Mouse (Mus musculus) kidney, embryonic 16.5 days (tissue): Measurements from ENCODE around the gene Cacna1a. TPM values are rescaled to one million over a fixed set of nuclear protein-coding genes. Genes with fewer than 3 reads are reported as not detected.

Experiments
- ATAC-seq: fragments of 200-750 bp; cut with Nextera tagmentation; 2 replicates; pipeline ENCODE4 v1.8.0; 2017; ENCODE audit warnings: moderate TSS enrichment; ENCODE audit not compliant: low FRiP score, low TSS enrichment
- H3K27ac ChIP-seq: fragments of 300-500 bp; sonication (generic); 2 replicates; pipeline ENCODE4 v1.5.1; 2014; ENCODE audit warnings: low read length
- H3K27me3 ChIP-seq: fragments of 300-500 bp; sonication (generic); 2 replicates; pipeline ENCODE4 v1.6.1; 2014; ENCODE audit warnings: low read length, control low read depth, mixed read lengths; ENCODE audit not compliant: insufficient read depth
- H3K36me3 ChIP-seq: fragments of 300-500 bp; sonication (generic); 2 replicates; pipeline ENCODE4 v1.6.1; 2014; ENCODE audit warnings: low read length, control low read depth, mixed read lengths; ENCODE audit not compliant: insufficient read depth
- H3K4me1 ChIP-seq: fragments of 300-500 bp; sonication (generic); 2 replicates; pipeline ENCODE4 v1.6.1; 2014; ENCODE audit warnings: low read length, control low read depth, mixed read lengths; ENCODE audit not compliant: insufficient read depth
- H3K4me2 ChIP-seq: fragments of 300-500 bp; sonication (generic); replicated peaks from 2 replicates; pipeline ENCODE4 v1.6.1; 2014; ENCODE audit warnings: low read depth, low read length
- H3K4me3 ChIP-seq: fragments of 300-500 bp; sonication (generic); 2 replicates; pipeline ENCODE4 v1.5.1; 2014; ENCODE audit warnings: mild to moderate bottlenecking, low read length
- H3K9ac ChIP-seq: fragments of 300-500 bp; sonication (generic); replicated peaks from 2 replicates; pipeline ENCODE4 v1.6.1; 2014; ENCODE audit warnings: low read length
- H3K9me3 ChIP-seq: fragments of 300-500 bp; sonication (generic); 2 replicates; pipeline ENCODE4 v1.6.1; 2016; ENCODE audit warnings: low read length, control low read depth
- WGBS: fragments of 180-500 bp; shearing (Covaris S2); extraction: QIAGEN DNeasy Blood & Tissue Kit; methylation state at CpG from one replicate; pipeline ENCODE4 v1.1.7; 2014; 5-methylcytosine and 5-hydroxymethylcytosine counted together
- polyA plus RNA-seq: library from polyadenylated mRNA; unstranded; fragments of >200 nt; fragmentation: Nextera tagmentation; extraction: Ambion mirVana; gene quantifications from 2 replicates; pipeline ENCODE4 v1.2.1, GENCODE M21; 2015

The Cacna1a gene
- polyA plus RNA-seq, 1 experiment from 2014 or later = 2.0 TPM

DNA sequence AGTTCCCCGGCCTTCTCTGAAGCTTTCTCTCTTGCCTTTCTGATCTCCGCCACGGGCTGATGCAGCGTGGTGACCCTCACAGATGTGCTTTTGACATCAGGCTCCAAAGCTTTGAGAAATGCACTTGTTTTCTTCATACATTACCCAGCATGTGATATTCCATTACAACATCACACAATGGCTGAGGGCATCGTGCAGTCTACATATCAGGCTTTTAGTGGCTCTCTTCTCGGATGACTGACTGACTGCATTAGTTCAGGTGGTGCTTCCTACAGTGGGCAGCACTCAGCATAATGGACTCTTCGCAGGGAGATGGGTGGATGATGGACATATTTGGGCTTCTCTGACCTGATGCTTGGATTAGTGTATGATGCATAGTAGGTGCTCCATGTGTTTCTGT, 37.8 kb downstream of the Cacna1a start:
- no peak overlapping the region for H3K27ac ChIP-seq
- no peaks in the 10 kb centered on the region for H3K27me3 ChIP-seq
- H3K4me1 ChIP-seq = no peaks in the 10 kb centered on the region
- H3K9me3 ChIP-seq = no peaks in the 10 kb centered on the region
- no peaks in the 10 kb centered on the region for H3K36me3 ChIP-seq
- H3K4me3 ChIP-seq = no peak overlapping the region
- ATAC-seq = no peak
- no peak overlapping the region for H3K4me2 ChIP-seq
- 88% methylated on average over 7 of the region's 7 CpGs for WGBS
- no peak overlapping the region for H3K9ac ChIP-seq

DNA sequence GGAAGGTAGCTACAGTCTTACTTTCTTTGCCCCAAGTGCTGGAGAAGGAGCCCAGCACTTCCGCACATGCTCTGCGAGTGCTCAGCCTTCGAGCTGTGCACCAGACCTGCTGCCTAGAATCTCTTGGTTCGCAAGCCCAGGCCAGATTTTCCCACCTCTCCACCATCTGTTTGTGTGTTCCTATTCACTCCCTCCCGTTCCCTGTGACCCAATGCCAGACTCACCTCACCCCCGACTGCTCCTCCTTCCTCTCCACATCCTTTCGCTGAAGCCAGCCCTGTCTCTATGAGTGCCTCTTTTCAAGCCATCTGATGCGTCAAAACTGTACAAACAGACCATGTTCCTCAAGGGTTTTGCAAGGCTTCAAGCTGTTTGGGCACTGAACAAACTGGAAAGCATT, 38.3 kb downstream of the Cacna1a start:
- H3K36me3 ChIP-seq = no peaks in the 10 kb centered on the region
- no peak overlapping the region for H3K27ac ChIP-seq
- no peak overlapping the region for H3K9ac ChIP-seq
- no peak overlapping the region for H3K4me3 ChIP-seq
- H3K4me1 ChIP-seq = no peaks in the 10 kb centered on the region
- 88% methylated on average over 8 of the region's 8 CpGs for WGBS
- H3K9me3 ChIP-seq = no peaks in the 10 kb centered on the region
- H3K27me3 ChIP-seq = no peaks in the 10 kb centered on the region
- H3K4me2 ChIP-seq = no peak overlapping the region
- ATAC-seq = no peak

DNA sequence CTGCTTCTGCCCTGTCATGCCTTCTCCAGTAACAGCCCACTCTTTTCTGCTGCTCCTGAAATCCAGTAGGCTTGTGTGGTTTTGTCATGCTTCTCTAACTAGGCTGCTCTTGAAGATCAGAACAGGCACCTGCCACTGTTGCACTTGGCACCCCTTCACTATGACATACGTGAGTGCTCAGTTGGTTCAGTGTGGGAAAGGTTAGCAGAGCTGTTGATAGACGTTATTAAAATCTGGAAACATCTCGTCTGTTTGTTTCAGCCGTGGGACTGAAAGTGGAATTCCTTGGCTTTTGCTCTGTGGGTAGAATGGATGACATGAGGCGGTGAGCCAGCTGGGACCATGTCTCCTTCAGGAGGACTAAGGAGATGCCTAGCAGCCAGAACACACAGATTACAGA, 39.8 kb downstream of the Cacna1a start:
- no peaks in the 10 kb centered on the region for H3K4me1 ChIP-seq
- no peak overlapping the region for H3K27ac ChIP-seq
- no peak overlapping the region for H3K4me3 ChIP-seq
- no peak for ATAC-seq
- no peak overlapping the region for H3K4me2 ChIP-seq
- WGBS = 79% methylated on average over 5 of the region's 5 CpGs
- no peaks in the 10 kb centered on the region for H3K9me3 ChIP-seq
- no peak overlapping the region for H3K9ac ChIP-seq
- no peaks in the 10 kb centered on the region for H3K27me3 ChIP-seq
- no peaks in the 10 kb centered on the region for H3K36me3 ChIP-seq

GRCm38 (mm10) chr8:84429014-84429413, 40.8 kb downstream of the Cacna1a start:
- 41% methylated on average over 4 of the region's 4 CpGs for WGBS
- ATAC-seq = no peak

GRCm38 (mm10) chr8:84429492-84429891, 41.3 kb downstream of the Cacna1a start:
- Histone ChIP-seq H3K9ac (no peak overlapping the region), H3K4me1 (no peaks in the 10 kb centered on the region), H3K36me3 (no peaks in the 10 kb centered on the region), H3K27ac (no peak overlapping the region), H3K9me3 (no peaks in the 10 kb centered on the region), H3K27me3 (no peaks in the 10 kb centered on the region), H3K4me3 (no peak overlapping the region), H3K4me2 (no peak overlapping the region)
- no peak for ATAC-seq
- 38% methylated on average over 5 of the region's 5 CpGs for WGBS

More at GRCm38 (mm10) chr8:84429014-84429413, 40.8 kb downstream of the Cacna1a start:
- H3K9me3 ChIP-seq = no peaks in the 10 kb centered on the region
- H3K36me3 ChIP-seq = no peaks in the 10 kb centered on the region
- no peak overlapping the region for H3K4me3 ChIP-seq
- no peak overlapping the region for H3K4me2 ChIP-seq
- no peaks in the 10 kb centered on the region for H3K4me1 ChIP-seq
- no peak overlapping the region for H3K27ac ChIP-seq
- H3K27me3 ChIP-seq = no peaks in the 10 kb centered on the region
- H3K9ac ChIP-seq = no peak overlapping the region

DNA sequence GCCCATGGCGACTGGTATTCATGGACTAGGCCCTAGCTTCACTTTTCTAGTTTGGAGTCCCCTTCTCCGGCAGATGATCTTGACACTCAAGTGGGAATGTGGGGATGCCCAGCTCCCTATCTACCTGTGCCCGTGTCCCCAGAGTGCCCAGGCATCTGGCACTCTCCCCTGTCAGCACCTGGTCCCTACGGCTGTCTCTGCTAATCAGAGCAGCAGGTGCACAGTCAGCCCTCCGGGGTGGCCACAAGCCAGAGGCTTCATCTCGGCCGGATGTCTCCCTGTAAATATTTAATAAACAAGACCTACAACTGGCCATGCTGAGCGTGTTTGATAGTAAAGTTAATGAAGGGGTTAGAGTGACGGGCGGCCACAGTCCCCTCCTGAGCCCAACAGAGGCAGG, 47.1 kb downstream of the Cacna1a start:
- Histone ChIP-seq H3K9me3 (no peaks in the 10 kb centered on the region), H3K27me3 (no peaks in the 10 kb centered on the region), H3K9ac (no peak overlapping the region), H3K36me3 (no peaks in the 10 kb centered on the region), H3K4me2 (no peak overlapping the region), H3K4me1 (no peaks in the 10 kb centered on the region), H3K27ac (no peak overlapping the region), H3K4me3 (no peak overlapping the region)
- ATAC-seq = no peak
- 64% methylated on average over 10 of the region's 10 CpGs for WGBS

DNA sequence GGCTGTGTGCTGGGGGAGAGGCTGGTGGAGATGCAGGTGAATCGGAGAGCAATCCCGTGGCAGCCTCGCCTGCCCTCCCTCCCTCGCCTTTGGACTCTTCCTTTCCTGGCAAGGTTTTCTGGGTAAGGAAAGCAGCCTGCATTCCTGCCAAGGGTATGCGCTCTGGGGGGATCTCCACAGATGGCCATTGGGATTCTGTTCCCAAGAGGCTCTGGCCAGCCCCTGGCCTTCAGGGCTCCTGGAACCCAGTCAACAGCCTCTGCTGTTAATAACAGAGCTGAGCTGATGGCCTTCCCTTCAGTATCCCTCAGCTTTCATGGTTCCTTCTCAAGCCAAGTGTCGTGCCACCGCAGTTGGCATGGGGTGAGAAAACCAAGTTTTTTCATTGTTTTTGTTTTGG, 51.6 kb downstream of the Cacna1a start:
- no peak for ATAC-seq
- H3K4me2 ChIP-seq = no peak overlapping the region
- no peaks in the 10 kb centered on the region for H3K27me3 ChIP-seq
- H3K4me1 ChIP-seq = no peaks in the 10 kb centered on the region
- no peak overlapping the region for H3K27ac ChIP-seq
- no peaks in the 10 kb centered on the region for H3K9me3 ChIP-seq
- H3K36me3 ChIP-seq = no peaks in the 10 kb centered on the region
- WGBS = 88% methylated on average over 7 of the region's 7 CpGs
- no peak overlapping the region for H3K9ac ChIP-seq
- no peak overlapping the region for H3K4me3 ChIP-seq

- Histone ChIP-seq H3K4me2 (no peak overlapping the region), H3K36me3 (no peaks in the 10 kb centered on the region), H3K4me1 (no peaks in the 10 kb centered on the region), H3K27me3 (no peaks in the 10 kb centered on the region), H3K27ac (no peak overlapping the region), H3K4me3 (no peak overlapping the region), H3K9me3 (no peaks in the 10 kb centered on the region), H3K9ac (no peak overlapping the region)
- WGBS = 20% methylated on average over 1 of the region's 1 CpGs
- no peak for ATAC-seq
These were observed 53.8 kb downstream of the Cacna1a start for GRCm38 (mm10) chr8:84442043-84442442.

DNA sequence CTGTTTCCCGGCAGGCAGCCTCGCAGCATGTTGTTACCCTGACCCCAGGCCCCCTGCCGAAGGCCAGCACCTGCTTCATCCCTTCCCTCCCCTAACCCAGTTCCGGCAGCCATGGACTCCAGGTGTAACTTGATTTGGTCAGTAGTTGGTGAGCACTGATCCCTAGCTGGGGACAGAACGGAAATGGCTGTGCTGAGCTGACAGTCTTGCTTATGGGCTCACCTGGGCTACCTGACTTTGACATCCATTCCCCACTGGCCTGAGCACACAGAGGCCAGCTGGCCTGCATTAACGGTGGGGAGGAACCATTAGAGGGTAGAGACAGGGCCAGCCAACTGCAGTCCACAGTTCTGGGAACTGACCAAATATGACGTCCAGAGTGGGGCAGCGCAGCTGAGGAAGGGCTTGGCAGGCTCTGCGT, 58.3 kb downstream of the Cacna1a start:
- ATAC-seq = no peak
- 79% methylated on average over 9 of the region's 9 CpGs for WGBS

GRCm38 (mm10) chr8:84454532-84454931, 66.3 kb downstream of the Cacna1a start:
- H3K27ac ChIP-seq = no peak overlapping the region
- H3K9ac ChIP-seq = no peak overlapping the region
- H3K4me2 ChIP-seq = no peak overlapping the region
- ATAC-seq = 0 out of 2 replicates have a peak, but pooled peaks have one; percentile 49
- no peaks in the 10 kb centered on the region for H3K27me3 ChIP-seq
- H3K36me3 ChIP-seq = no peaks in the 10 kb centered on the region
- H3K4me1 ChIP-seq = no peaks in the 10 kb centered on the region
- no peaks in the 10 kb centered on the region for H3K9me3 ChIP-seq
- H3K4me3 ChIP-seq = no peak overlapping the region
- 28% methylated on average over 6 of the region's 6 CpGs for WGBS

More for the DNA sequence above, 58.3 kb downstream of the Cacna1a start:
- Histone ChIP-seq H3K27me3 (no peaks in the 10 kb centered on the region), H3K4me2 (no peak overlapping the region), H3K27ac (no peak overlapping the region), H3K36me3 (no peaks in the 10 kb centered on the region), H3K4me3 (no peak overlapping the region), H3K9me3 (no peaks in the 10 kb centered on the region), H3K9ac (no peak overlapping the region), H3K4me1 (no peaks in the 10 kb centered on the region)
